Mouse (Mus musculus): Measurements from ENCODE around the gene Cdh10. TPM values are rescaled to one million over a fixed set of nuclear protein-coding genes. Genes with fewer than 3 reads are reported as not detected.

Gene Cdh10
- polyA plus RNA-seq, 1 experiment from 2014 or later = 0.27 TPM

DNA sequence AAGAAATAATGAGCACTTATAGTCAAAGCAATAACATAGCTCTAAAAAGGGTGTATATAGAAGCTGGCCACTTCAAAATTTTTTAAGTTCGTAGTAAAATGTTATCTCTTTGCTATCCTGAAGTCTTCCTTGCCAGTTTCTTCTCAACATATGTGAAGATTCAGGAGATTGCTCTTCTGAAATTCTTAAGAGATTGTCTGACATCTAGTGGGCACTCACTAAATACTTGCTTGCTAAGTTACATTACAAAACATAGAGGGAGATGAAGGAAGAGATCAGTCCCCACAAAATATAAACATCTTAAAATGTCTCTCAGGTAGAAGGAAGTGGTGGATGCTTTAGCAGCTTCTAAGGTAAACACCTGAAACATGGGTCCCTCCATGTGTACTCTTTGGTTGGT is 221.3 kb downstream of the Cdh10 start:
- Histone ChIP-seq H3K9ac (ENCODE audit: low read length) (no peak overlapping the region), H3K4me2 (replicated peaks; ENCODE audit: low read depth) (no peak overlapping the region), H3K4me1 (replicated peaks; ENCODE audit: control insufficient read depth, insufficient read depth) (no peaks in the 10 kb centered on the region), H3K27me3 (ENCODE audit: control insufficient read depth, insufficient read depth, low read length) (no peaks in the 10 kb centered on the region), H3K4me3 (ENCODE audit: low read depth, low read length) (no peak overlapping the region), H3K36me3 (ENCODE audit: control insufficient read depth, insufficient read depth, low read length) (no peaks in the 10 kb centered on the region), H3K27ac (replicated peaks) (no peak overlapping the region), H3K9me3 (ENCODE audit: control insufficient read depth, low read length) (no peaks in the 10 kb centered on the region)
- TF ChIP-seq CTCF (IDR thresholded peaks at IDR 0.05; ENCODE audit: low read depth) (no peak), EP300 (optimal IDR thresholded peaks at IDR 0.05) (no peak)
- ATAC-seq (ENCODE audit: low FRiP score, low TSS enrichment) = no peak
- WGBS = 77% methylated on average over 1 of the region's 1 CpGs
- no peak for DNase-seq (ENCODE audit: low spot score)
